Mouse (Mus musculus) lung, adult 2 months (tissue): Measurements from ENCODE around the gene Agap1. TPM values are rescaled to one million over a fixed set of nuclear protein-coding genes. Genes with fewer than 3 reads are reported as not detected.
A peak's percentile ranks its signal among the peaks of the same experiment; 100 is the strongest.

Experiments used
- DNase-seq: peaks from one replicate; pipeline ENCODE4 v3.0.0; 2022
- H3K4me1 ChIP-seq: fragments of 200-500 bp; 2 replicates; pipeline ENCODE4 v1.6.1; 2011; ENCODE audit warnings: low read length; ENCODE audit not compliant: control insufficient read depth, insufficient read depth
- H3K4me3 ChIP-seq: fragments of 200-500 bp; replicated peaks from 2 replicates; pipeline ENCODE3; 2011; ENCODE audit warnings: low read depth, mild to moderate bottlenecking, control low read depth, low read length; ENCODE audit errors: extremely low read depth
- CTCF ChIP-seq: fragments of 200-500 bp; IDR thresholded peaks from 2 replicates; pipeline ENCODE4 v1.5.1; 2011; ENCODE audit warnings: mild to moderate bottlenecking, low read length, control low read depth; ENCODE audit not compliant: insufficient read depth
- POLR2A ChIP-seq: fragments of 200-500 bp; IDR thresholded peaks from 2 replicates; pipeline ENCODE4 v1.6.1; 2011; ENCODE audit warnings: low read depth, mild to moderate bottlenecking, control low read depth, low read length, borderline replicate concordance; ENCODE audit errors: extremely low read depth
- WGBS: fragments of 180-500 bp; shearing (Covaris S2); methylation state at CpG from one replicate; pipeline ENCODE4 v1.1.7; 2018; 5-methylcytosine and 5-hydroxymethylcytosine counted together
- polyA plus RNA-seq: library from polyadenylated mRNA; depleted of rRNA; stranded (reverse); fragments of >200 nt; gene quantifications from 2 replicates; pipeline ENCODE4 v1.2.3, GENCODE M21; 2012

Agap1 gene
- polyA plus RNA-seq, 1 experiment = 28.0 TPM

DNA sequence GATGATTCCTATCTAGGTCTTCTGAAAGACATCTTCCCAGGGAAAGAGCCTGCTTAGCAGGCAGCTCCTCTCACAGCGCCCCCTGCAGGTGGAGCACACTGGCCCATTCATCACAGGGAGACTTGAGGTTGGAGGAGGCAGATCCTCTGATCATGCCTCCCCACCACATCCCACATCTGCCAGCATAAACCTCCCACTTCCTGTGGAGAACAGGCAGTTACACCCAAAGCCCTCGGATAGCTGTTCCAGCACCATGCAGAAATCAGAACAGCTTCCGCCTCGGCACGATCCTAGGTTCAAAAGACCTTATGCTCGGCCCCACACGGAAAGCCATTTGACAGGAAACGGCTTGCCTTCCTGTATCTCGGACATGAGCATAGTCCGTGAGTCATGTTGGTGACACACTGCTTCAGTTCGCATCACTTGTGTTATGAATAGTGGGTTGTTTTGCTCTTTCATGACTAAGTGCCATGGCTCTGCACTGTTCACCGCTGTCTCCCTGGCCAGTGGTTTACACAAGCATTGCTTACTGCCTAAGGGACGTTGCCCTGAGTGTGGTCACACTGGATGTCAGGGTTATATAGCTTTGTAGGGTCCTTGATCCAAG lies 276.1 kb downstream of the Agap1 start:
- H3K4me1 ChIP-seq = no peaks in the 10 kb centered on the region; the same call in 1 of the 2 replicates
- WGBS = 50% methylated on average over 13 of the region's 13 CpGs
- H3K4me3 ChIP-seq = no peak overlapping the region
- DNase-seq = no peak
- TF ChIP-seq CTCF (peak; percentile 53), POLR2A (no peak)

DNA sequence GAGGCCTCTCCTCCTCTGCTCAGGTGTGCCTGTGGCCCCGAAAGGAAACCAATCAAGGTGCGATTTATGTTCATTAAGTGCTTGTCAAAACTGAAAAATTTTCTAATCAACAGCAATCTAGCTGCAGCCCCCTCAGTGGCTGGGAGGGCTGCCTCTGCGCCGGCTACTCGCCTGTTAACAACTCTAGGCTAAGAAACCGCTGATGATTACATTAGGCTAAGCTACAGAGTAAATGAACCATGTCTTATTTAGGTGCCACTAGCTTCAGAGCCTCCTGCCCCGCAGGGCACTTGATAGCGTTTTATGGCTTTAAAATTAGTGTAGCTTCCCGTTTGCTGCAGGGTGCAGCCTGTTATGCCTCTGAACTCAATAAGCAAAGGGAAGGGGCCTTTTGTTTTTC lies 279.8 kb downstream of the Agap1 start:
- WGBS = 86% methylated on average over 9 of the region's 9 CpGs
- no peak for DNase-seq
- no peak overlapping the region for H3K4me3 ChIP-seq
- no peak for TF ChIP-seq CTCF
- TF ChIP-seq POLR2A = no peak
- H3K4me1 ChIP-seq = no peaks in the 10 kb centered on the region; the same call in 1 of the 2 replicates

DNA sequence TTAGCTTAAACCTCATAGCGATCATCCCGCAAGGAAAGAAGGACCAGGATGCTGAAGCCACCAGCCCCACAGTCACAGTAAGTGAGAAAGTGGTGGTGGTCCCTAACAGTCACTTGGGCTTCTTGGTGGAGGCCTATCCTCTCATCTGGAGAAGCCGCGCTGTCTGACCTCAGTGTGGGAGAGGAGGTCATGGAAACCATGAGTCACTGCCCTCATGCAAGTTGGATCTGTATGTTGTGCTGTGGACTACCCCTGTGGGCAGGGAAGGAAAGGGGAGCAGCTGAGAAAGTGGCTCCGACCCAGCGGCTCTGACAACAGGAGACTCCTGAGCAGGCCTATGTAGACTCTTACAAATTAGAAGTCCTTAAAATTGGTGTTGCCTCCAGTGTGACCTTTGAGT lies 280.5 kb downstream of the Agap1 start:
- no peak for DNase-seq
- no peaks in the 10 kb centered on the region; the same call in 1 of the 2 replicates for H3K4me1 ChIP-seq
- WGBS = 89% methylated on average over 6 of the region's 6 CpGs
- no peak overlapping the region for H3K4me3 ChIP-seq
- TF ChIP-seq POLR2A (no peak), CTCF (no peak)

DNA sequence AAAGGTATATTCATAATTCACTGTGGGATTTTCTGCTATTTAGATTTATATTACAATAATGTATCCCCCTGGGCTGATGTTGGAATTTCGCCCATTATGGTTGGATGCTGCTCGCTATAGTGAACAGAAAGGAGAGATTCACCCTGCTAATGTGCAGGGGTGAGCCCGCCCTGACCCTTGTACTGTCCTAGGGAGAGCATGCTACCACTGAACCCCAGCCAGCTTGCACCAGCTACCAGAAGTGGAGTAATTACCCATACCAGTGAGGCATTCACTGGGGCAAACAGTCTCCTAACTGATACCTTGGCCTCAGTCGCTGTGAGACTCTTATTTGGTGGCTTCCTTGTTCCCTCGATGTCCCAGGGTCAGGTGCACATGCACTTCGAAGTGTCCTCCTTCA lies 281.4 kb downstream of the Agap1 start:
- WGBS = 92% methylated on average over 6 of the region's 6 CpGs
- TF ChIP-seq CTCF (no peak), POLR2A (no peak)
- Histone ChIP-seq H3K4me3 (no peak overlapping the region), H3K4me1 (no peaks in the 10 kb centered on the region)
- DNase-seq = no peak

DNA sequence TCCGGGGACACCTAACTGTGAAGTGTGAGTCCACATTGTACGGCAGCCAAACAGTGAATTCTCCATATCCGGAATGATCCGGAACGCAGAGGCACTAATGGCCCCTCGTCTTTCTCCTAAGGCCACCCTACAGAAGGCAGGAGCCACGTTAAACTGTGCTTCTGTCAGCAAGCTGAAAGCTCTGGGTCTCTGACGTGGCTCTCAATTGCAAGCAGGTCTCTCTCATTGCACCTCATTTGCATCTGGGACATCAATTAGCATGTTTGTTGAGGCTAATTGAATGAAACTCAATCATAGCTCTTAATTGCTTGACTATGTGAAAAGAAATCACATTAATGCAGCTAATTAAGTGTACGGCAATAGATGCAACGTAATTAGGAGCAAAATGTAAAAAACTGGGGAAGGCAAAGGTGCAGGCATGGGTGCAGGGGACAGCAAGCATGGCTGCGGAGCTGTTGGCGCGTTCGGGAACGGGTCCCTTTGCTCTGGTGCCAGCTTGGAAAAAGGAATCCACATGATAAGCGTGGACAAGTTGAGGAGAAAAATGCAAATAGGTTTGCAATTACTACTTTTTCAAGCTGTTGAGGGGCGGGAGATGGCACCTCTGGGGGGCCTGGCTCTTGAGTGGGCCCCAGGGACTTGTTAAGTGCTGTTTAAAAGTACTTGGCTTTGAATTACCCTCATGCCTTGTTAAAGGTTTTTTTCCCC lies 284.6 kb downstream of the Agap1 start:
- Histone ChIP-seq H3K4me1 (no peaks in the 10 kb centered on the region), H3K4me3 (no peak overlapping the region)
- TF ChIP-seq CTCF (no peak), POLR2A (no peak)
- WGBS = 72% methylated on average over 17 of the region's 17 CpGs
- no peak for DNase-seq

DNA sequence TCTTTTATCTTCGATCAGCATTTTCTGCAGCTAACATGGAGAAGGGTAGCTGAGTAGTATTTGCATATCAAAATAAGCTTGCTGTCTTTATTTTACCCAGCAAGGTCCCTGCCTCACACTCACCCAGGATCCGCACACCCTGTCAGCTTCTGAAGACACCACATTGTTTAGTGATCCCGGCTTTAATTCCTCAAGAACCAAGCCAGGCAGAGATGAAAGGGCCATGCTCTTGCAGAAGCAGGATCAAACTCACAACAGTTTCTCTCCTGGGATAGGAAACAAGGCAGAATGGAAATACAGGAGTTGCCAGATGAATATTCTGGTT lies 285.1 kb downstream of the Agap1 start:
- TF ChIP-seq POLR2A (no peak), CTCF (no peak)
- WGBS = 54% methylated on average over 3 of the region's 3 CpGs
- Histone ChIP-seq H3K4me1 (no peaks in the 10 kb centered on the region), H3K4me3 (no peak overlapping the region)
- no peak for DNase-seq

DNA sequence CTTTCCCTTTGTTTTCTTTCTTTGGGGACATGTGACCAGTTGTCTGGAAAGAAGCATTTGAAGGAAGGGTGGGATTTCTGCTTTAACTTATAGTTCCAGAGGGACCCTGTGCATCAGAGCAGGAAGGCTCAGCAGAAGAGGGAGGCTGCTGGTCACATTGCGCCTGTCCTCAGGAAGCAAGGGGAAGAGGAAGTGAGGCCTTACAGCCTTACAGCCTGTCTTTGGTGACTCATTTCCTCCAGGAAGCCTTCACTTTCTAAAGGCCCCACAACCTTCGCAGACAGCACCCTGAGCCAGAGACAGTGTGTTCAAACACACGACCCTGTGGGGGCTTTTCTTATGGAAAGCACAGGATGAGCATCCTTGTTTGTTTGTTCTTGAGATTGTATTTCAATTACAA lies 287.8 kb downstream of the Agap1 start:
- no peak overlapping the region for H3K4me3 ChIP-seq
- TF ChIP-seq CTCF (no peak), POLR2A (no peak)
- 52% methylated on average over 3 of the region's 3 CpGs for WGBS
- DNase-seq = no peak
- H3K4me1 ChIP-seq = 0 out of 2 replicates have a peak, but pooled peaks cover 3% of the 10 kb centered on the region

DNA sequence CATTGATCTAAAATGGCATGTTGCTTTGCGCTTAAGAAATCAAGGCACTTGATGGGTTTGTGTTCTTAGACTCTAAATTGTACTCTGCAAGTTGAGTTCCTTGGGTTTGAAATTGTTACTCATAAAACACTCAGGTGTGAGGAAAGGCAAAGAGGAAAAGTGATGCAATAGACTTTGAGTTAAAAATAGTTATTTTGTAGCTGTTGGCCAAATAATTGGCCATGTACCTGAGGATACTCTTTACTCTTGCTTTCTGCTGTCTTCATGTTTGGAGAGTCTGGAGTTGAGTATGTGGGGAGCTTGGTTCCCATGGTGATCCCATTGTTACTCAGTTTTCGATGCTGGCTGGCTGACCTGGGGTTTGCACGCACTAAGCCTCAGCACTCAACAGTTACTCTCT lies 291.6 kb downstream of the Agap1 start:
- TF ChIP-seq POLR2A = no peak
- TF ChIP-seq CTCF = no peak
- DNase-seq = no peak
- Histone ChIP-seq H3K4me1 (0 out of 2 replicates have a peak, but pooled peaks cover 3% of the 10 kb centered on the region), H3K4me3 (no peak overlapping the region)
- 81% methylated on average over 3 of the region's 3 CpGs for WGBS

DNA sequence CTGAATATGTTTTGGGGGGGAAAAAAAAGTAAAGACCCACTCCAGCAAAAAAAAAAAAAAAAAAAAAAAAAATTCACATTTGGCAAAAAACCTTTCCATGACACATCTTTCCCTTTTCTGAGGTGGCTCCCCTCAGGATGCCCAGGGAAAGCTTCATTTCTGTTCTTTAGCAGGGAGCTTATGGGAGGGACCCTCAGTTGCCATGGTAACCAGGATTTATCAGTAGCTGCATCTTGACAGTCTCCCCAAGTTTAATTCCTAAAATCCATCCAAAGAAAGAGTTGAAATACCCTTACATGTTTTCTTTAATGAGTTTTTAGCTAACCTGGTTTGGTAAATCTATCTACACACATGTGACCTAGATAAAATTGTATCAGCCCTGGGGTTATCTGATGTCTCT lies 295.1 kb downstream of the Agap1 start:
- TF ChIP-seq POLR2A (no peak), CTCF (no peak)
- H3K4me1 ChIP-seq = 0 out of 2 replicates have a peak, but pooled peaks cover 3% of the 10 kb centered on the region
- no peak for DNase-seq
- no peak overlapping the region for H3K4me3 ChIP-seq

DNA sequence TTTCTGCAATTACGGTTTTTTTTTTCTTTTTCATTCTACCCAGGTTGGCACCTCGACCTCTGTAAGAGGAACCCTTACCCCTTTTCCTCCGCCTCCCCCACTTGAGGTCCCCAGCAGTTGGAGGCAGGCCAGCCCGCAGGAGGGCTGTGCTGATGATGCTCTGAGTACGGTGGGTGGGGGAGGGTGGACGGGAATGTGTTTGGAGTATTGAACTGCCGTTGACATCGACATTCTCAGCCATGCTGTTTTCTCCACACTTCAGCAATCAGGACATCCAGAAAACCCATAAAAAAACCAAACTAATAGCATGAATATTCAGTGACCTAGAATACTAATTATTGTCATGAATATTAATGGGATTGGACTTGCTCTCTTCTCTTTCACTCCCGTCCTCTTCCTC lies 295.9 kb downstream of the Agap1 start:
- DNase-seq = no peak
- 0 out of 2 replicates have a peak, but pooled peaks cover 3% of the 10 kb centered on the region for H3K4me1 ChIP-seq
- H3K4me3 ChIP-seq = no peak overlapping the region
- WGBS = 35% methylated on average over 9 of the region's 9 CpGs
- TF ChIP-seq POLR2A (no peak), CTCF (no peak)
